Mouse (Mus musculus): ENCODE measurements at regions not wholly inside any gene's neighbourhood (a gene's known extent, or its start where the extent isn't known, plus 50 kb on each side); places are given as distances from the start of the nearest gene placed in this dataset.

GRCm38 (mm10) chr14:73730796-73731195 lies 69.8 kb downstream of the Gm21750 start:
- no peak for DNase-seq (ENCODE audit: low read depth, low spot score)

GRCm38 (mm10) chr14:73732161-73732560 lies 71.1 kb downstream of the Gm21750 start:
- WGBS: 66% methylated on average over 3 of the region's 3 CpGs
- no peak for DNase-seq (ENCODE audit: low read depth, low spot score)

More at GRCm38 (mm10) chr14:73730796-73731195, 69.8 kb downstream of the Gm21750 start:
- 98% methylated on average over 1 of the region's 1 CpGs for WGBS

DNA sequence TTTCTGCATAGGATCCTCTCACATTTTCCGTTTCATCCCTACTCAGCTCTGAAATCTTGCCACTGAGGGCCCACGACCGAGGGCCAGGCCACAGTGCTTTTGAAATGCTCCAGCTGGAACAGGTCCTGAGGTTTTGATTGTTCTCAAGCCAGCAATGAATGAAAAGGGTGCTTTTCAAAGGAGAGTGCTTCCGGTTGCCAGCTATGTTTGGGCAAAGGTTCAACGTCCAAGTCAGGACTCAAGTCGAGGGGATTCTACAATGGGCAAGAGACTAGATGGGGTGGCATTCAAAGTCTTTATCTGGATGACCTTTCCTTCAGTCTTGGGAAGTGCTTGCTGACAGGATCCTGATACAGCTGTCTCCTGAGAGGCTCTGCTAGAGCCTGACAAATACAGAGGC lies 89.8 kb downstream of the Gm21750 start:
- WGBS: 72% methylated on average over 6 of the region's 6 CpGs
- DNase-seq (ENCODE audit: low read depth, low spot score): no peak

DNA sequence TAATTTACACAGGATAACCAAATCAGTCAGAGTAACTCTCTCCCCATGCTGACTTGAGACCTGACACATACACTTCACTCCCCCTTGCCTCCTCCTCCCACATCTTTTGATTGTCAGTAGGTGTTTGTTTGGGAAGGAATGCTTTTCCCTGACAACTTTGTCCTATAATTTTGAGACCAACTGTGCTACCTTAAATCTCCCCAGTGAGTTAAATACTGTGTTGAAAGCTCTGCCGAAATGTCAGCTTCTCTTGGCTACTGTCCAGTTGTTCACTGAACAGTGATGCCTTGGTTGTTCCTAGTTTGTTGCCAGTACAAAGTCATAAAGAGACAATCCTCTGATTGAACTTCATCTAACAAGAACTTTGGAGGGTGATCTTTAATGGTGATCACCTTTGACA lies 99.0 kb downstream of the Gm21750 start:
- DNase-seq (ENCODE audit: low read depth, low spot score): no peak
- WGBS: 25% methylated on average over 1 of the region's 1 CpGs

GRCm38 (mm10) chr14:73772964-73773363 lies 111.9 kb downstream of the Gm21750 start:
- 49% methylated on average over 3 of the region's 3 CpGs for WGBS
- no peak for DNase-seq (ENCODE audit: low read depth, low spot score)

DNA sequence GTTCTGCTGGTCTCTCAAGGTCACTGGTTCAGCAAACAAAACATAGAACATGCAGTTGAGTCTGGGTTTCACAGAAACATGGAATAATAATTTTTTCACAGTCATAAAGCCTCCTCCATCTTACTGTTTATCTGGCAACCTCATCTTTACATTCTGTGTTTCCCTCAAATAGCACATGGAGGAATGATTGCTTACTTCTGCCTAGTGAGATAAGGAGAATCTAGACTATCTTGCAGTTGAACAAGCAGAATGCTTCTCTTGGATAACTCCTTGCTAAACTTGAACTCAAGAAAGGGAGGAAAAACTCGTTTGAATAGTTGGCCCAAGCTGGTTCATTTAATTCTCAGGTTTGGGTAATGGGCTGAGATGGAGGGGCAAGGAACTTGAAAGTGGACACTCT lies 112.8 kb downstream of the Gm21750 start:
- DNase-seq (ENCODE audit: low read depth, low spot score): no peak
- WGBS: 4% methylated on average over 1 of the region's 1 CpGs

DNA sequence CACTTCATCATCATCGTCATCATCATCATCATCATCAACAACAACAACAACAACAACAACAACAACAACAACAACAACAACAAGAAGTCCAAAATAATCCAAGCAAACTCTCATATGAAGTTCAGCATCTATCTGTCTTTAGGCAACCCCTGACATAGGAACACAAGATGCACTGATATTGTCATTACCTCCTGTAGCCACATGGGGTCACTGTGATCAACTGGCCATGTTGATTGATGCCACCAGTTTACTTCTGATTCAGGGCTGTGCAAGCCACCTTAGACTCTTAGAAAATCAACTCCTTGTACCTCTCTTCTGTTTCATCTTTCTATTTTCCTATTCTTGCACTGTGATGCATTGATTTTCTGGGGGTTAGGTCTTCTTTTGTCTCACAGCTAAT lies 115.0 kb downstream of the Gm21750 start:
- peak; percentile 8 for DNase-seq (ENCODE audit: low read depth, low spot score)
- 6% methylated on average over 1 of the region's 1 CpGs for WGBS

- no peak for DNase-seq (ENCODE audit: low read depth, low spot score)
Observed at GRCm38 (mm10) chr14:73807169-73807568, 146.1 kb downstream of the Gm21750 start.

- DNase-seq (ENCODE audit: low read depth, low spot score): no peak
- 52% methylated on average over 6 of the region's 6 CpGs for WGBS
Observed at GRCm38 (mm10) chr14:73838890-73839289, 177.9 kb downstream of the Gm21750 start.

- no peak for DNase-seq (ENCODE audit: low read depth, low spot score)
- WGBS: 24% methylated on average over 2 of the region's 2 CpGs
Observed at GRCm38 (mm10) chr14:73861782-73862181, 200.8 kb downstream of the Gm21750 start.

DNA sequence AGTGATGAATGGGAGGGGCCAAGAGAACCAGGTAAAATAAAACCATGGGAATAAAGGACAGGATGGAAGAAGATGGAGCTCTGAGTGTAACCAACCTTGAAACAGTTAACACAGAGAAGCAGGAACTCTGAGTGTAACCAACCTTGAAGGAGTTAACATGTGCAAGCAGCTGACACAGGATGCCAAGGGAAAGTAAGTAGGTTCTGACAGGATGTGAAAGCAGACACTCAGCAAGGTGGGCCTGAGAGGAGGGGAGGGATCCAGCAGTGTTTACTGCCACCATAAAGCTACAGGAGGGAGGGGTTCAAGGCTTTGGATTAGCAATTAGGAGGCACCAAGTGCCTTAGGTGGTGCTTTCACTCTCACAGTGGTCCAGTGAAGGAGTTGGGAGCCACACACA lies 213.3 kb downstream of the Gm21750 start:
- no peak for DNase-seq (ENCODE audit: low read depth, low spot score)

DNA sequence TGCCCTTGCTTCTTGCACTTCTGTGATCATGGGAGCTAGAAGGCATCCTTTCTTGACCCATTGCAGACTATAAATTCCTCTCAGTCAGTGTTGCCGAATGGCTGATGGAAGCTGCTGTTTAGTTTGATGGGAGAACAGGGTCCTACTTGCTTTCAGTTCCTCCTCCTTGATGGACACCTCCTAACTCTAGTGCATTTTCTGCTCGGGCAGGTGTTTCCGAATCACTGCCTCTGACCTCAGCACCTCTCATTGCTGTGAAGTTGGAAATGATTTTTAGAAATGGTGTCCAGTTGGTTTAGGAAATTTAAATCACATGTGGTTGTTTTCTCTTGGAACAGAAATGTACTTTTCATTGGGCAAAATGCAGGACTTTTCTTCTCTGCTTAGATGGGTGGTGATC lies 214.9 kb downstream of the Gm21750 start:
- 62% methylated on average over 3 of the region's 3 CpGs for WGBS
- DNase-seq (ENCODE audit: low read depth, low spot score): no peak

GRCm38 (mm10) chr14:73878267-73878666 lies 217.2 kb downstream of the Gm21750 start:
- no peak for DNase-seq (ENCODE audit: low read depth, low spot score)
- WGBS: 53% methylated on average over 1 of the region's 1 CpGs

DNA sequence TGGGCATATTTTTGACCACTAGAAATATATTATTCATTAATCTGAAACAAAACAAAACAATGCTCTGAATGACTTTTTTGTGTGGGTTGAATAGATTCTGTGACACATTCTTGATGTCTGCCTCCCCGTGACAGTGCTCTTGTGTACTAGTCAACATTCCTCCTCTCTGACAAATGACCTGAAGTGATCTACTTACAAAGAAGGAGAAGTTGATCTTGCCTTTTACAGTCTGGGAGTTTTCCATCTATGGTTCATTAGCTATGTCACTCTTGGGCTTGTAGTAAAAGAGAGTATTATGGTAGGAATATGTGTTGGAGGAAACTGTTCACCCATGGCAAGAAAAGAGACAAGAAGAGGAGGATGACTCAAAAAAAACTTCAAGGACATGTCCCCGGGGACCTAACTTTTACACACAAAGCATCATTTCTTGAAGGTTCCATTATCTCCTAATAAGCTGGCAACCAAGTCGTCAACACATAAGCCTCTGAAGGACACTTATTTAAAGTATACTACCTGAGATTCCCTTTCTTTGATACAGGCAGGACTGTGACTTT lies 217.9 kb downstream of the Gm21750 start:
- WGBS: 74% methylated on average over 3 of the region's 3 CpGs
- DNase-seq (ENCODE audit: low read depth, low spot score): no peak

GRCm38 (mm10) chr14:73891451-73891850 lies 230.4 kb downstream of the Gm21750 start:
- 53% methylated on average over 2 of the region's 2 CpGs for WGBS
- no peak for DNase-seq (ENCODE audit: low read depth, low spot score)

- WGBS: 63% methylated on average over 2 of the region's 2 CpGs
- no peak for DNase-seq (ENCODE audit: low read depth, low spot score)
Observed at GRCm38 (mm10) chr14:73894844-73895243, 233.8 kb downstream of the Gm21750 start.

DNA sequence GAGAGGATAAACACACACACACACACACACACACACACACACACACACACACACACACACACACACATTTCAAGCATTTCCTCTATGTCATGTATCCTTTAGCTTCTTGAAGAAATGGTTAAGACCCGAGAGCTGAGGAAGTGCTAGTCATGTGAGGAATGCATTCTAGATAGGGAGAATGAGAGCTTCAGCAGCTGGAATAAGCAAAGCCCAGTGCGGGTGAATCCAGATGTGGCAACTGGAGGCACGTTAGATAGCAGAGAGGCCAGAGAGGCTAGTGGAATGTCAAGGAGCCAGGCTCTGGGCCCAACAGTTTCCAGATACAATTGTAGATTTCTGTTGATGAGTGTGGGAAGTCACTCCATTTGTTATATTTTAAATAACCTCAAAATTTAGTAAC lies 234.2 kb downstream of the Gm21750 start:
- no peak for DNase-seq (ENCODE audit: low read depth, low spot score)
- 45% methylated on average over 3 of the region's 3 CpGs for WGBS

DNA sequence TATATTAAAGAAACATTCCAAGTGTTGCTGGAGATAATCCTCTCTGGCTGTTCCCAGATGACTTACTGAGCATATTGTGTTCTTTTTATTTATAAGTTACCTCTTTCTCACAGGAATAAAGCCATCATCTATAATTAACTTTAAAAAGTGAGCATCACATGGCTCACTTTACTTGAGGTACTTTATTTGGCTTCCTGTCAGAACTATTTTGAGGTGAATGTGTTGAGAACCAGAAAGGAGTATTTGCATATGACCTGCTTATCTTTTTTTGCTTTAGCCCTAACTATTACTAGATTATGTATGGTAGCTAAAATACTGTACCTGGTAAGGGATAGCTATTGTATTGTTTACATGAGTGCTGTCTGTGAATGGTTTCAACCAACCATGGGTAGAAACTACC lies 238.1 kb downstream of the Gm21750 start:
- DNase-seq (ENCODE audit: low read depth, low spot score): no peak

- WGBS: 78% methylated on average over 6 of the region's 6 CpGs
- no peak for DNase-seq (ENCODE audit: low read depth, low spot score)
Observed at GRCm38 (mm10) chr14:73902085-73902713, 241.2 kb downstream of the Gm21750 start.

DNA sequence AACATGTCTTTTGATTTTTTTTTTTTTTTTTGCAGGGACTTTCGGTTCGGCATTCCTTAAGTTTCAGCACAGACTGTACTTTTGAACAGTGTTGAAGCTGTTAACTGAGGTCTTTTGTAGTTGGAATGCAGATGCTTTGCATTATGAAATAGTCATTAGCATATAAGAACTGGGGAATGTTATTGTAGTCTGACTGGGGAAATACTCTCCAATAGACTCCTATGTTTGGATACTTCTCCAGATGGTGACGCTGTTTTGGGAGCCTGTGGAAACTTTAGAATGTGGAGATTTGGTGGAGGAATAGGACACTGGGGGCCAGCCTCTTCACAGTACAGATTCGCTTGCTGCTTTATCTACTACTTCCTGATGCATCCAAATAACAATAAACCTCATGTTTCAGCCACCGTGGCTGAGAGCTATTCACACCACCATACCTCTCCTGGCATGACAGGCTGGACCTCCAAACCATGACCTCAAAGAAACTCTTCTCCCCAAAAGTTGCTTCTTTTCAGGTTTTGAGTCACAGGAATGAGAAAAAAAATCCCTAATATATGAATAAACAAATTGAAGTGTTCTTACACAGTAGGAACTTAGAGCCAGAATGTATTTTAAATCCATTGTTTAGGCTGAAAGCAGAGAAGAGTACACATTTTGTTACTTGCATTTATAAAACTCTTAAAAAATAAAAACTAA lies 252.9 kb downstream of the Gm21750 start:
- no peak for DNase-seq (ENCODE audit: low read depth, low spot score)
- 71% methylated on average over 5 of the region's 5 CpGs for WGBS

GRCm38 (mm10) chr14:73915990-73916389 lies 255.0 kb downstream of the Gm21750 start:
- no peak for DNase-seq (ENCODE audit: low read depth, low spot score)
